Mouse (Mus musculus) hindbrain, embryonic 13.5 days (tissue): Measurements from ENCODE around the gene Snx20. TPM values are rescaled to one million over a fixed set of nuclear protein-coding genes. Genes with fewer than 3 reads are reported as not detected.

Source experiments
- ATAC-seq: fragments of 200-750 bp; cut with Nextera tagmentation; 2 replicates; pipeline ENCODE4 v1.8.0; 2017; ENCODE audit warnings: moderate TSS enrichment; ENCODE audit not compliant: low FRiP score
- H3K27ac ChIP-seq: fragments of 300-500 bp; sonication (generic); 2 replicates; pipeline ENCODE4 v1.5.1; 2015; ENCODE audit warnings: inconsistent platforms, mild to moderate bottlenecking, moderate library complexity
- H3K27me3 ChIP-seq: fragments of 300-500 bp; sonication (generic); 2 replicates; pipeline ENCODE4 v1.6.1; 2015; ENCODE audit warnings: mild to moderate bottlenecking, inconsistent platforms
- H3K36me3 ChIP-seq: fragments of 300-500 bp; sonication (generic); 2 replicates; pipeline ENCODE4 v1.6.1; 2015; ENCODE audit warnings: mild to moderate bottlenecking, inconsistent platforms
- H3K4me1 ChIP-seq: fragments of 300-500 bp; sonication (generic); replicated peaks from 2 replicates; pipeline ENCODE4 v1.6.1; 2015; ENCODE audit warnings: inconsistent platforms
- H3K4me2 ChIP-seq: fragments of 300-500 bp; sonication (generic); 2 replicates; pipeline ENCODE4 v1.6.1; 2015; ENCODE audit warnings: inconsistent platforms, mild to moderate bottlenecking, moderate library complexity
- H3K4me3 ChIP-seq: fragments of 300-500 bp; sonication (generic); 2 replicates; pipeline ENCODE4 v1.5.1; 2015; ENCODE audit warnings: mild to moderate bottlenecking, inconsistent platforms
- H3K9ac ChIP-seq: fragments of 300-500 bp; sonication (generic); 2 replicates; pipeline ENCODE4 v1.6.1; 2015; ENCODE audit warnings: mild to moderate bottlenecking, inconsistent platforms
- H3K9me3 ChIP-seq: fragments of 300-500 bp; sonication (generic); 2 replicates; pipeline ENCODE4 v1.6.1; 2016; ENCODE audit warnings: inconsistent platforms
- WGBS: fragments of 180-500 bp; shearing (Covaris S2); methylation state at CpG from one replicate; pipeline ENCODE4 v1.1.7; 2015; 5-methylcytosine and 5-hydroxymethylcytosine counted together
- polyA plus RNA-seq: library from polyadenylated mRNA; unstranded; fragments of >200 nt; fragmentation: Nextera tagmentation; extraction: Ambion mirVana; gene quantifications from 2 replicates; pipeline ENCODE4 v1.2.1, GENCODE M21; 2015

The Snx20 gene
- polyA plus RNA-seq, 1 experiment from 2014 or later, result 1.3 TPM

DNA sequence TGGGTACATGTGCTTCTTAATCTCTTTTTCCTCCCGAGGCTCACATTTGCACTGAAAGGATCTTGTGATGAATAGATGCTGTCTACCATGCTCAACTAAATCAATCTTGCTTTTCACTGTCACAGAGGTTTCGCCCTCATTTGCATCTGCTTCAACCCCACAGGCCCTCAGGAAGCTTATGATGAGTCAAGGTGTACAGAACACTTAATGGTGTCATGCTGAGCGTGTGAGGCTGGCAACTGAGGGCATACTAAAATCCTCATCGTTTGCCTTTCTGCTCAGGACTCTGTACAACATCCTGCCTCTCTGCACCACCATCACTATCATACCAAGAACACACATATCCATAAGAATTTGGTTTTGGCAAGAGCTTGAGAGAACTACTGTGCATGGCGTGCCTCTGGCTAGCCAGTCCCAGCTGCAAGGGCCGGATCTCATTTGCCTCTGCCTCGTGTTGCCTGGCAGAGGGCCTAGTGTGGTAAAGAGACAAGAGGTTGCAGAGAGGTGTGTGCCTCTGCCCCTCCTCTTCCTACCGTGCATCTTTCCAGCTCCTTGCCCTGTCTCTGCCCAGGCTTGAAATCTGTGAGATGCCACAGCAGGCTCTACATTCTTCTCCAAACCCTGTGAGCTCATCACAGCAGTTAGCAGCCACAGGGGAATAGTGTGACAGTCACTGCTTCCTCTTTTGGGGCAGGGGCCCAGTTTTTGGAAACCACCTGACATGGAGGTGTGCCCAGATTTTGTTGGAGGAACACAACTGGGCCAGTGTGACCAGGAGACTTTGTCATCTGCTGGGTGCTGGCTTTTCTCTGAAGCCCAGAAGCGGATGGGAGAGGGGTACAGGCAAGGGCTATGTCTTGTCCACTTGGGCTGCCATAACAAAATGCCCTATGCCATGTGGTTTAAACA, 1.4 kb upstream of the Snx20 start:
- 68% methylated on average over 9 of the region's 9 CpGs for WGBS
- Histone ChIP-seq H3K4me3 (no peak overlapping the region), H3K4me1 (0 out of 2 replicates have a peak, but pooled peaks cover 3% of the 10 kb centered on the region), H3K9ac (no peak overlapping the region), H3K4me2 (no peak overlapping the region), H3K27me3 (peaks cover 3% of the 10 kb centered on the region; the same call in 1 of the 2 replicates), H3K9me3 (no peaks in the 10 kb centered on the region), H3K27ac (no peak overlapping the region), H3K36me3 (no peaks in the 10 kb centered on the region)
- no peak for ATAC-seq

DNA sequence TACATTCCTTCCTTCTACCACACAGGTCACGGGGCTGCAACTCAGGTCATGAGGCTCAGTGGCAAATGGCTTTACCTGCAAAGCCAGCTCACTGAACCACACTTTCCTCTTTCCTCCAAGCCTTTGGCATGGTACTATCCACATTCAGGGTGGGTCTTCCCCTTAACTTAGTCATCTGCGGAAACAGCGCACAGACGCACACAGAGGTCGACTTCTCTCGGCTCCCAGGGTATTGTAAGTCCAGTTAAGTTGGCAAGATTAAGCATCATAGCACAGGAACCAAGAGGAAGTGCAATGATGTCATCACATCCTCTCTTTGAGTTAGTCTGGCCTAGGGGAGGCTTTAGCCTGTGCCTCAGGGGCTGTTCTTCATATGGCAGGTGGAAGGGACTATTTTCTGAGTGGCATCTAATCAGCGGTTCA, 2.6 kb downstream of the Snx20 start:
- no peak overlapping the region for H3K27ac ChIP-seq
- no peak overlapping the region for H3K4me3 ChIP-seq
- peaks cover 17% of the 10 kb centered on the region for H3K27me3 ChIP-seq
- no peaks in the 10 kb centered on the region for H3K9me3 ChIP-seq
- H3K9ac ChIP-seq, result no peak overlapping the region
- 90% methylated on average over 7 of the region's 7 CpGs for WGBS
- no peaks in the 10 kb centered on the region for H3K36me3 ChIP-seq
- no peak for ATAC-seq
- peaks cover 11% of the 10 kb centered on the region; the same call in 1 of the 2 replicates for H3K4me1 ChIP-seq
- H3K4me2 ChIP-seq, result no peak overlapping the region

DNA sequence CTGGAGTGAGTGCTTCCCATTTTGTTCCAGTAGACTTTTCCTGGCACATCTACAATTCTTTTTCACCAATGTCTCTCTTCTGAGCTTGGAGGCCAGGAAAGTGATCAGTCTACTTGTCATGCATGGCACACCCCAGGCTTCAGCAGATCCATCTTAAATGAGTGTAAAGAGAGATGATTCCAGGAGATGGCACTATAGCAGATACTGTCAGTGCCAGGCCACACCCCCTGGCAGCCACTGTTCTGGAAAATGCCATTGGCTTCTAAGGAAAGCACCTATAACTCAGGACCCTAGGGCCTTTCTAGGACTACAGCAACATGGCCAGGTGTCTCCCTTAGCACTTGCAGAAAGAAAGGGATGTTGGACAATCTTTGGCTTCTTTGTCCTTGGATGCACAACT, 4.8 kb downstream of the Snx20 start:
- Histone ChIP-seq H3K9ac (no peak overlapping the region), H3K9me3 (no peaks in the 10 kb centered on the region), H3K27me3 (peaks cover 24% of the 10 kb centered on the region), H3K36me3 (no peaks in the 10 kb centered on the region), H3K4me1 (peaks cover 20% of the 10 kb centered on the region), H3K4me2 (no peak overlapping the region), H3K27ac (no peak overlapping the region), H3K4me3 (no peak overlapping the region)
- ATAC-seq, result no peak

DNA sequence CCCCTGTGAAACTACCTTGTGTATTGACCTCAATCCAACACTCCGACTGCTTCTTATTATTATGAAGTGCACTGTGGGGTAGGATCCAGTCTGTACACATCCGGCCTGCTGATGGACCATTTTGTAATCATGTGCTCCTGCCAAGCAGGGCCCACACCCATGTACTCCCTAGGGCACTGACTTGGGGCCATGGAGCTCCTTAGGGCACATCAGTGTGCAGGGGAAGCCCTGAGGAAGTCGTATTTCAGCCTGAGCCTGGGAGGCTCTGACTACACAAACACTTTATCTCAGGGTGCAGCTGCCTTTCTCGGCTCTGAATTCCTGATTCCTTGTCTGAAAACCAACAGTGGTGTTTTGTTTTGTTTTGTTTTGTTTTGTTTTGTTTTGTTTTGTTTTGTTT, 5.7 kb downstream of the Snx20 start:
- no peak overlapping the region for H3K27ac ChIP-seq
- H3K4me2 ChIP-seq, result no peak overlapping the region
- peaks cover 33% of the 10 kb centered on the region for H3K27me3 ChIP-seq
- no peak for ATAC-seq
- H3K4me1 ChIP-seq, result peaks cover 20% of the 10 kb centered on the region
- H3K9ac ChIP-seq, result no peak overlapping the region
- H3K9me3 ChIP-seq, result no peaks in the 10 kb centered on the region
- 78% methylated on average over 4 of the region's 4 CpGs for WGBS
- H3K36me3 ChIP-seq, result no peaks in the 10 kb centered on the region
- no peak overlapping the region for H3K4me3 ChIP-seq

DNA sequence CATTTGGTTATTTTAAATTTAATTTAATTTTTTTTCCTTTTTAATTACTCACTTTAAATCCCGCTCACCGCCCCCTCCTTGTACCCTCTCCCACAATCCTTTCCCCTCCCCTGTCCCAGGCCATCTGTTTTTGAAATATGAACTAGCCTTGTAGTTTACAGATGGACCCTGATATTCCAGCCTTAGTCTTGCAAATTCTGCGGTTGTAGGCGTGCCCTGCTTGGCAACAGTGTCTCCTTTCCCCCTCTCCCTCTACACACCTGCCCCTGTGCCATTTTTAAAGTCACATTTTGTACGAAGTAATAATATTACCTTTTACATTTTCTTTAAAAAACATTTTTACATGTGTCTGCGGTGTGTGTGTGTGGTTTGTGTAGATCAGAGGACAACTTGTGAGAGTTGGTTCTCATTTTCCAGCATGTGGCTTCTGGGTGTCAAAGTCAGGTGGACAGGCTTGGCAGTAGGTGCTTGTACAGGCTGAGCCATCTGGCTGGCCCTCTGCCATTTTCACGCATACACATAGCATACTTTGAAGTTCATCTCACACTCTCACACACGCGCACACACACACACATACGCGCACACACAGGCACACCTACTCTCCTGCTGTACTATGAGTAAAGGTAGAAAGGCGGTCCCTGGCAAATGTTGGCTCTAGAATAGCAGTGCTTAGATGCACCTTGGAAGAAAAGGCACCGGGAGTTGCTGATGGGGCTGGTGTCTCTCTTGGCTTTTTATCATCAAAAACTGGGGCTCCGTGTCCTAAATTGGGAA, 7.7 kb downstream of the Snx20 start:
- ATAC-seq, result 0 out of 2 replicates have a peak, but pooled peaks have one; percentile 4
- H3K36me3 ChIP-seq, result no peaks in the 10 kb centered on the region
- no peaks in the 10 kb centered on the region for H3K9me3 ChIP-seq
- H3K27me3 ChIP-seq, result peaks cover 35% of the 10 kb centered on the region
- H3K9ac ChIP-seq, result peak overlapping the region; percentile 82
- peak overlapping the region; percentile 86; the same call in 1 of the 2 replicates for H3K27ac ChIP-seq
- peak overlapping the region; percentile 53 for H3K4me3 ChIP-seq
- WGBS, result 63% methylated on average over 14 of the region's 14 CpGs
- peaks cover 20% of the 10 kb centered on the region for H3K4me1 ChIP-seq
- peak overlapping the region; percentile 84 for H3K4me2 ChIP-seq

DNA sequence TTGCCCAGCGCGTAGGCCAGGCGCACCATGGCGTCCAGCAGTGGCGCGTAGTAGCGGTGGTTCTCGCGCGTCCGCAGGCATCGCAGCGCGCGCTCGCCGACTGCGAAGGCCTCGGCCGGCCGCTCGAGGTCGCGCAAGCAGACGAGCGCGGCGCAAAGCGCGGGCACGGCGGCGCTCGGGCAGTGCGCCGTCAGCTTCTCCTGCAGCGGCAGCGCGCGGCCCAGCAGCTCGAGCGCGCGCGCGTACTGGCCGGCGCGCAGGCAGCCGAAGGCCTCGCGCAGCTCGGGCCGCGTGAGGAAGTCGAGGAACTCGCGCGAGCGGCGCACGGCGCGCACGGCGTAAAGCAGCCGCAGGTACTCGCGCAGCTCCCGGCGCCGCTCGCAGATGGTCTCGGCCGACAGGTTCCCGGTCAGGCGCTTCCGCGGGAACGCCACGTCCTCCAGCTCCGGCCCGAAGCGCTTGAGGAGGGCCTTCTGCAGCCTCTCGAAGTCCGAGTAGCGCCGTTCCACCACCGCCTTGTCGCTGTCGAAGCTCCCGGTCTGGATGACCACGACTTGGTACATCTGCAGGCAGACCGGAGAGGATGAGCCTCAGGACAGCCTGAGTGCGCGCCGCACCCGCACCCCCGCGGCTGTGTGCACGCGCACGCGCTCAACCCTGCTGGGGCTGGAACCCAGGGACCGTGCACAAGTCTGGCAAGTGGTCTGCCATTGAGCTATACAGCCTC, 8.5 kb downstream of the Snx20 start:
- Histone ChIP-seq H3K4me3 (peak overlapping the region; percentile 53), H3K9ac (peak overlapping the region; percentile 82), H3K36me3 (no peaks in the 10 kb centered on the region), H3K9me3 (no peaks in the 10 kb centered on the region), H3K27me3 (peaks cover 39% of the 10 kb centered on the region), H3K4me1 (peaks cover 20% of the 10 kb centered on the region), H3K4me2 (peak overlapping the region; percentile 84), H3K27ac (peak overlapping the region; percentile 86)
- WGBS, result under 1% methylated on average over 105 of the region's 105 CpGs
- peak; percentile 85 for ATAC-seq

DNA sequence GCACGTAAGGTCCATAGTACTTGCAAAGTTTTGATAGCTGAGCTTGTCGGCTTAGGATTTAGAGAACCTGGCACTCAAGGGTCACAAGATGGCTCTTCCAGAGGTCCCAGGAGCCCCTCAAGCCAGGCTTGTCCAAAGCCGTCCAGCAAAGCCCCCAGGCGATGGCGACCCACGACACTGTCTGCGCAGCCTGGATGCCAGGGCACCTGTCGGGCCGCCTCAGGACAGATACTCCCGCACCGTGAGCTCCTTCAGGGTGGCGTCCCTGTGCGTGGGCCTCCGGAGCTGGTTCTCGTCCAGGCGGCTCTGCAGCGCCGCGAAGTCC, 9.0 kb downstream of the Snx20 start:
- no peak; the same call in 1 of the 2 replicates for ATAC-seq
- 12% methylated on average over 19 of the region's 19 CpGs for WGBS
- peak overlapping the region; percentile 86 for H3K27ac ChIP-seq
- peak overlapping the region; percentile 82 for H3K9ac ChIP-seq
- H3K9me3 ChIP-seq, result no peaks in the 10 kb centered on the region
- no peaks in the 10 kb centered on the region for H3K36me3 ChIP-seq
- H3K4me1 ChIP-seq, result peaks cover 20% of the 10 kb centered on the region
- H3K4me3 ChIP-seq, result peak overlapping the region; percentile 53
- H3K4me2 ChIP-seq, result peak overlapping the region; percentile 84
- peaks cover 44% of the 10 kb centered on the region for H3K27me3 ChIP-seq

DNA sequence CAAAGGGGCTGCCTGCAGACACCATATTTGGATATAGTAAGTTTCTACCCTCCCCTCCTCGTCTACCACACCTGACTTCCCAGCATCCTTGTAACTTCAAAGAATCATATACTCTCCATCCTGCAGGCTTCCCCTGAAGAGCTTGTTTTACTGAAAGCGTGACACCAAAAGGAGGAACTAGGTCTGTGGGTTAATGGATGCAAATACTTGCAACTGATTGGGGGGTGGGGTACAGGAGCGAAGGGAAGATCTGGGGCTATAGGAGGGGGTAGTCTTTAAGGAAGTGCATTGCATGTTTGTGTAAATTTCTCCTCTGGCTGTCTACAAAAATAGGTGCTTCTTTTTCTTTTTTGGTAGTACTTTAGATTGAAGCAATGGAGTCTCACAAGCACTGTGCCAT, 9.5 kb downstream of the Snx20 start:
- Histone ChIP-seq H3K27ac (no peak overlapping the region), H3K27me3 (peaks cover 46% of the 10 kb centered on the region), H3K36me3 (no peaks in the 10 kb centered on the region), H3K9me3 (no peaks in the 10 kb centered on the region), H3K9ac (no peak overlapping the region), H3K4me2 (no peak overlapping the region), H3K4me1 (peaks cover 20% of the 10 kb centered on the region), H3K4me3 (no peak overlapping the region)
- 77% methylated on average over 3 of the region's 3 CpGs for WGBS
- ATAC-seq, result no peak

DNA sequence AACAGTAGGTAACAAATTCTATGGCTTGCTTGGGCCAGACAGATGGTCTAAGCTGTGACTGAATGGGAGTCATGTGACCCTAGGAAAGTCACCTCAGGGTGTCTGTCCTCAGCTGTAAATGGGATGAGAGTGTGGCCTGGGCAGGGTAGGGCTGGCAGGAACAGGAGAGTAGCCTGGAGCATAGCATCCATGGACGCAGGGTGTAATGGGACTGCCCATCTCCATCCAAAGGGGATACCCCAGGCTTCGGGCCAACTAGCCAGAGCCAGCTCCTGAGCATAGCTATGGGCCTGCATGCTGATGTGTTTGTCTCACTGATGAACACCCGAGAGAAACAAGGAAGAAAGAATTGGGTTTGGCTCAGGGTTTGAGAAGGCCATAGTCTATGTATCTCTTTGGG, 11.7 kb downstream of the Snx20 start:
- Histone ChIP-seq H3K36me3 (no peaks in the 10 kb centered on the region), H3K4me2 (no peak overlapping the region), H3K9me3 (no peaks in the 10 kb centered on the region), H3K4me1 (peaks cover 23% of the 10 kb centered on the region), H3K4me3 (no peak overlapping the region), H3K9ac (no peak overlapping the region), H3K27me3 (peaks cover 52% of the 10 kb centered on the region), H3K27ac (no peak overlapping the region)
- 78% methylated on average over 3 of the region's 3 CpGs for WGBS
- no peak for ATAC-seq

DNA sequence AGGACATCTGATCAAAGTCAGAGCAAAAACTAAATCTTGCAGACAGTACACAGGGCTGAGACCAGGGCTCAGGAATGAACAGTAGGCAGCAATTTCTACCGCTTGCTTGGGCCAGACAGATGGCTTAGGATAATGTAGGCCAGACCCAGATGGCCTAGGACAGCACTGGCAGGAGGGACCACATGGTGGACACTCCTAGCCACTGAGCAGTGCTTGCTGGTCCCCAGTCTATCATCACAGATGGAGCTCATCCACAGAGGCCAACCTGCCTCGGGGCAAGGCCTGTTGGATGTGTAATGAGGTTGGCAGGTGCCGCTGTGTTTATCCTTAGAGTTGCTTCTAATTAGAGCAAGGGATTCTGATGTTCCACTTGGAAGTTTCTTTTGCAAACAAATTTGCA, 12.6 kb downstream of the Snx20 start:
- Histone ChIP-seq H3K9me3 (no peaks in the 10 kb centered on the region), H3K9ac (0 out of 2 replicates have a peak overlapping the region, but pooled peaks have one; percentile 24), H3K36me3 (no peaks in the 10 kb centered on the region), H3K4me3 (no peak overlapping the region), H3K4me2 (no peak overlapping the region), H3K4me1 (peaks cover 17% of the 10 kb centered on the region), H3K27ac (no peak overlapping the region), H3K27me3 (peaks cover 43% of the 10 kb centered on the region)
- 69% methylated on average over 3 of the region's 3 CpGs for WGBS
- no peak for ATAC-seq

DNA sequence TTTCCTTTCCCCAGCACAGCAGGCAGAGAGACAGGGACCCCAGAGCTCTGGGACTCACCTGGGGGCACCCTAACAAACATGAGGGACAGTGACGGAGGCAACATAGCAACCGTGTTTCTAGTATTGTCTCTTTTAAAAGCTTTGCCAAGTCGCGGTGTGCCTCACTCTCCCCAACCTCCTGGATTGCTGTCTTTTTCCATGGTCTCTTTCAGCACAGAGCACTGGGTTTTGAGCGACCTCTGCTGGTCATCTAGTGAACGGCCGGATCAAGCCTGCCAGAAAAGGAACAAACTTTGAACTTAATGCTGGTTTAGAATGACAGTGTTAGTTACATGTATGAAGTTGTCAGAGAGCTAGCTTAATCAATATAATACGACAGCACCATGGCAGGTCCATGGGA, 14.5 kb downstream of the Snx20 start:
- ATAC-seq, result no peak
- no peak overlapping the region for H3K9ac ChIP-seq
- no peaks in the 10 kb centered on the region for H3K9me3 ChIP-seq
- H3K4me3 ChIP-seq, result no peak overlapping the region
- H3K27ac ChIP-seq, result no peak overlapping the region
- no peak overlapping the region for H3K4me2 ChIP-seq
- H3K4me1 ChIP-seq, result 0 out of 2 replicates have a peak, but pooled peaks cover 5% of the 10 kb centered on the region
- WGBS, result under 1% methylated on average over 8 of the region's 8 CpGs
- peaks cover 39% of the 10 kb centered on the region for H3K27me3 ChIP-seq
- no peaks in the 10 kb centered on the region for H3K36me3 ChIP-seq

DNA sequence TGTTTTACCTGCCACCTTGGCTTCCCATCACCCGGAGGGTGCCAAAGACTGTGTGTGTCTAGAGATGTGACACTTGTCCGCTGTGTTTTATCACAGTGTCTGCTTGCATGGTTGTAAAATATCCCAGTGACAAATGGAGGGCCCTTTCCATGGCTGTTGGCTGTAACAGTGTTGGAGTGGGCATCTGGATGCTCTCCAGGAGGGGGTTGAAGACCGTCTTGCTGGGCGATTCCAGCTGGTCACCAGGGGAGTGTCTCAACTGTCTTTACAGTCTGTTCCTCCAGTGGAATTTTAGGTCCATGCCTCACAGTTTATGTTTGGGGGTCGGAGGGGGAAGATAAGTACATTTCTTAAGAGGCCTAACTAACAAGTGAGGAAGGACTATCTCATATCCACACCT, 15.0 kb downstream of the Snx20 start:
- no peak for ATAC-seq
- WGBS, result 64% methylated on average over 5 of the region's 5 CpGs
- Histone ChIP-seq H3K9ac (no peak overlapping the region), H3K4me3 (no peak overlapping the region), H3K4me2 (no peak overlapping the region), H3K36me3 (no peaks in the 10 kb centered on the region), H3K9me3 (no peaks in the 10 kb centered on the region), H3K4me1 (0 out of 2 replicates have a peak, but pooled peaks cover 5% of the 10 kb centered on the region), H3K27me3 (peaks cover 35% of the 10 kb centered on the region), H3K27ac (no peak overlapping the region)
